Mouse (Mus musculus) intestine, embryonic 14.5 days (tissue): ENCODE data around the gene Tbc1d8b. TPM values are rescaled to one million over a fixed set of nuclear protein-coding genes. Genes with fewer than 3 reads are reported as not detected.

Experiments
- ATAC-seq: fragments of 200-750 bp; cut with Nextera tagmentation; replicated peaks from 2 replicates; pipeline ENCODE4 v1.8.0; 2017; ENCODE audit warnings: low read depth, moderate number of reproducible peaks, moderate TSS enrichment, moderate library complexity; ENCODE audit not compliant: low FRiP score, low TSS enrichment
- DNase-seq: peaks from one replicate; pipeline ENCODE4 v3.0.0-alpha.2; 2018; ENCODE audit warnings: low spot score
- H3K27ac ChIP-seq: fragments of 300-500 bp; sonication (generic); 2 replicates; pipeline ENCODE4 v1.5.1; 2014; ENCODE audit warnings: low read depth, mild to moderate bottlenecking, control low read depth
- H3K27me3 ChIP-seq: fragments of 300-500 bp; sonication (generic); replicated peaks from 2 replicates; pipeline ENCODE4 v1.6.1; 2014; ENCODE audit warnings: low read length, control low read depth; ENCODE audit not compliant: control insufficient read depth, insufficient read depth
- H3K36me3 ChIP-seq: fragments of 300-500 bp; sonication (generic); 2 replicates; pipeline ENCODE4 v1.6.1; 2014; ENCODE audit warnings: low read length, control low read depth; ENCODE audit not compliant: control insufficient read depth, insufficient read depth
- H3K4me1 ChIP-seq: fragments of 300-500 bp; sonication (generic); replicated peaks from 2 replicates; pipeline ENCODE4 v1.6.1; 2014; ENCODE audit warnings: low read length, control low read depth, mixed read lengths; ENCODE audit not compliant: control insufficient read depth, insufficient read depth
- H3K4me2 ChIP-seq: fragments of 300-500 bp; sonication (generic); 2 replicates; pipeline ENCODE4 v1.6.1; 2014; ENCODE audit warnings: low read length
- H3K4me3 ChIP-seq: fragments of 300-500 bp; sonication (generic); 2 replicates; pipeline ENCODE4 v1.5.1; 2014; ENCODE audit warnings: low read depth, low read length, control low read depth, mixed read lengths
- H3K9ac ChIP-seq: fragments of 300-500 bp; sonication (generic); 2 replicates; pipeline ENCODE4 v1.6.1; 2014; ENCODE audit warnings: mild to moderate bottlenecking, low read length
- H3K9me3 ChIP-seq: fragments of 300-500 bp; sonication (generic); 2 replicates; pipeline ENCODE4 v1.6.1; 2016; ENCODE audit warnings: low read length, control low read depth; ENCODE audit not compliant: control insufficient read depth
- WGBS: fragments of 180-500 bp; shearing (Covaris S2); extraction: QIAGEN DNeasy Blood & Tissue Kit; methylation state at CpG from one replicate; pipeline ENCODE4 v1.1.7; 2014; 5-methylcytosine and 5-hydroxymethylcytosine counted together
- polyA plus RNA-seq: library from polyadenylated mRNA; unstranded; fragments of >200 nt; fragmentation: Nextera tagmentation; extraction: Ambion mirVana; gene quantifications from 2 replicates; pipeline ENCODE4 v1.2.1, GENCODE M21; 2014

Gene Tbc1d8b
- 1.5 and 1.7 TPM in 2 replicates for polyA plus RNA-seq

- 11% methylated on average over 40 of the region's 43 CpGs for WGBS
- ATAC-seq (peak; percentile 98), DNase-seq (peak; percentile 79)
- H3K4me2 ChIP-seq = peak within 1 kb of the TSS; percentile 52
- no peaks in the 10 kb centered on the region for H3K4me1 ChIP-seq
- H3K9me3 ChIP-seq = no peaks in the 10 kb centered on the region
- H3K9ac ChIP-seq = peak within 1 kb of the TSS; percentile 54
- H3K36me3 ChIP-seq = no peaks in the 10 kb centered on the region
- H3K27me3 ChIP-seq = 0 out of 2 replicates have a peak, but pooled peaks cover 2% of the 10 kb centered on the region
- peak within 1 kb of the TSS; percentile 64; the same call in 1 of the 2 replicates for H3K27ac ChIP-seq
- peak within 1 kb of the TSS; percentile 47 for H3K4me3 ChIP-seq
These were observed at the start of gene Tbc1d8b for GRCm38 (mm10) chrX:139684775-139685695. Gene Tbc1d8b, plus strand, starts transcription at chrX:139684996.

- no peak overlapping the region for H3K4me3 ChIP-seq
- 60% methylated on average over 2 of the region's 2 CpGs for WGBS
- no peaks in the 10 kb centered on the region for H3K9me3 ChIP-seq
- no peak overlapping the region for H3K27ac ChIP-seq
- ATAC-seq (no peak), DNase-seq (no peak)
- H3K27me3 ChIP-seq = no peaks in the 10 kb centered on the region
- no peaks in the 10 kb centered on the region for H3K4me1 ChIP-seq
- no peaks in the 10 kb centered on the region for H3K36me3 ChIP-seq
- H3K9ac ChIP-seq = no peak overlapping the region
- no peak overlapping the region for H3K4me2 ChIP-seq
These were observed 45.1 kb upstream of the Tbc1d8b start for GRCm38 (mm10) chrX:139639744-139640143.

DNA sequence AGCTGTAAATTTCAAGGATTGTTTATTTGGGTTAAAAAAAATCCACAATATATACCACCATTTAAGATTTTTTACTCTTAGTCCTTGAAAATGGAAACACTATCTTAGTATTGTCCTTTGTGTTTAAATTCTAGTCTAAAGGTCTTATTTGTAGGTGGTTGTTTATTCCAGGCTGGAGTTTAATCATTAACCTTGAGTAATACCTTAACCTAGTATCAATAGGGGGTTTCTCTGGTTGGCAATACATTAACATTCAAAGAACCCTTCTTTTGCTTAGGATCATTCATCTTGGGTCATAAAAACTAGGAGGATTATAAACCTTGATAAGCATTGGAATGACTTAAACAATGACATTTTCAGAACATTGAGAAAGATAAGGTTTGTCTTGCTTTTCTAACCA is 44.4 kb upstream of the Tbc1d8b start:
- H3K27me3 ChIP-seq = no peaks in the 10 kb centered on the region
- DNase-seq (no peak), ATAC-seq (no peak; the same call in 1 of the 2 replicates)
- H3K9me3 ChIP-seq = no peaks in the 10 kb centered on the region
- no peaks in the 10 kb centered on the region for H3K4me1 ChIP-seq
- H3K9ac ChIP-seq = no peak overlapping the region
- H3K4me3 ChIP-seq = no peak overlapping the region
- H3K27ac ChIP-seq = no peak overlapping the region
- H3K36me3 ChIP-seq = no peaks in the 10 kb centered on the region
- no peak overlapping the region for H3K4me2 ChIP-seq

DNA sequence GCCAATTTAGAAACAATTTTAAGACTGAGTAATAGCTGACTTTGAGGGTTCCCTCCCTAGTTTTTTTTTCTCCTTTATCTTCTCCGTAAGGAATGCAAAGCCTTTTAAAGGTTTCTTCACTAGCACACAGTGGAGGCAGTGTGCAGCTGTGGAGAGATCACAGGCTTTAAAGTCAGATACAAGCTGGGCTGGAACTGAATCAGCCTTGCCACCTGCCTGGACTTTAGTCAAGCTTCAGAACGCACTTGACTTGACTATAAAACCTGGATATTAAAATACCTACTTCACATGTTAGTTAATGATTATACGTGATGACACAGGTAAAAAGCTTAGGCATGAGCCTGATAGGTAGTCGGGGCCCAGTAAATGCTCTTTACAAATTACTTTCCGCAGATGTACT is 32.6 kb upstream of the Tbc1d8b start:
- no peak overlapping the region for H3K9ac ChIP-seq
- H3K27me3 ChIP-seq = no peaks in the 10 kb centered on the region; the same call in 1 of the 2 replicates
- H3K9me3 ChIP-seq = no peaks in the 10 kb centered on the region
- no peak overlapping the region for H3K4me2 ChIP-seq
- no peaks in the 10 kb centered on the region for H3K4me1 ChIP-seq
- H3K27ac ChIP-seq = no peak overlapping the region
- ATAC-seq (peak; percentile 72; the same call in 1 of the 2 replicates), DNase-seq (no peak)
- H3K4me3 ChIP-seq = no peak overlapping the region
- no peaks in the 10 kb centered on the region for H3K36me3 ChIP-seq
- 64% methylated on average over 5 of the region's 5 CpGs for WGBS

GRCm38 (mm10) chrX:139653292-139653691 is 31.5 kb upstream of the Tbc1d8b start:
- H3K4me2 ChIP-seq = no peak overlapping the region
- no peak overlapping the region for H3K9ac ChIP-seq
- no peaks in the 10 kb centered on the region for H3K4me1 ChIP-seq
- H3K27ac ChIP-seq = no peak overlapping the region
- H3K9me3 ChIP-seq = no peaks in the 10 kb centered on the region
- ATAC-seq = no peak
- WGBS = 80% methylated on average over 3 of the region's 3 CpGs
- H3K36me3 ChIP-seq = no peaks in the 10 kb centered on the region
- H3K27me3 ChIP-seq = no peaks in the 10 kb centered on the region; the same call in 1 of the 2 replicates
- no peak overlapping the region for H3K4me3 ChIP-seq
- DNase-seq = no peak

- H3K27ac ChIP-seq = no peak overlapping the region
- H3K4me2 ChIP-seq = no peak overlapping the region
- no peaks in the 10 kb centered on the region for H3K36me3 ChIP-seq
- 77% methylated on average over 5 of the region's 5 CpGs for WGBS
- no peak overlapping the region for H3K9ac ChIP-seq
- no peak for DNase-seq
- H3K4me3 ChIP-seq = no peak overlapping the region
- no peak for ATAC-seq
- H3K27me3 ChIP-seq = no peaks in the 10 kb centered on the region; the same call in 1 of the 2 replicates
- no peaks in the 10 kb centered on the region for H3K4me1 ChIP-seq
- no peaks in the 10 kb centered on the region for H3K9me3 ChIP-seq
These were observed 30.3 kb upstream of the Tbc1d8b start for GRCm38 (mm10) chrX:139654350-139655063.

- WGBS = 68% methylated on average over 1 of the region's 1 CpGs
- H3K9me3 ChIP-seq = no peaks in the 10 kb centered on the region
- no peak for ATAC-seq
- H3K4me2 ChIP-seq = no peak overlapping the region
- no peak for DNase-seq
- H3K9ac ChIP-seq = no peak overlapping the region
- no peak overlapping the region for H3K4me3 ChIP-seq
- H3K27me3 ChIP-seq = no peaks in the 10 kb centered on the region
- no peak overlapping the region for H3K27ac ChIP-seq
- H3K36me3 ChIP-seq = no peaks in the 10 kb centered on the region
- no peaks in the 10 kb centered on the region for H3K4me1 ChIP-seq
These were observed 22.7 kb upstream of the Tbc1d8b start for GRCm38 (mm10) chrX:139662111-139662510.

DNA sequence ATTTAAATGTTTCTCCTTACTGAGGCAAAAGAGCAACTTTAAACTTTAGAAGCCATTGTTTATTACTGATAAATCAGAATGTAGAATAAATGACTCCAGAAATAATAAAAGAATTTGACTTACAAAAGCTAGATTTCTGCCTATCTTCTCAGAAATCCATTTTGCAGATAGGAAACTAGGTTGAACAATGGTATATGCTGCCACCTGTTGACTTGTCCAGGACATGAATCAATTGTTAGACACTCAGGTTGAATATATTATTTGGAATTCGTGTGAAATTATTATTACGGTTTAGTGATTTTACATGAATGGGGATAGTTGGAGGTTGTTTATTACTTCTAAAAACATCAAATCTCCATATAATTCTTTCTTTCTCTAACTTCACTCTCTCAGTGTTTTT is 19.0 kb upstream of the Tbc1d8b start:
- no peaks in the 10 kb centered on the region for H3K27me3 ChIP-seq
- no peak overlapping the region for H3K9ac ChIP-seq
- H3K4me3 ChIP-seq = no peak overlapping the region
- no peak overlapping the region for H3K4me2 ChIP-seq
- H3K27ac ChIP-seq = no peak overlapping the region
- DNase-seq = no peak
- WGBS = 78% methylated on average over 2 of the region's 2 CpGs
- H3K36me3 ChIP-seq = no peaks in the 10 kb centered on the region
- ATAC-seq = no peak
- no peaks in the 10 kb centered on the region for H3K4me1 ChIP-seq
- no peaks in the 10 kb centered on the region for H3K9me3 ChIP-seq
